Mouse (Mus musculus): Measurements from ENCODE around the gene Hsd17b3.

DNA sequence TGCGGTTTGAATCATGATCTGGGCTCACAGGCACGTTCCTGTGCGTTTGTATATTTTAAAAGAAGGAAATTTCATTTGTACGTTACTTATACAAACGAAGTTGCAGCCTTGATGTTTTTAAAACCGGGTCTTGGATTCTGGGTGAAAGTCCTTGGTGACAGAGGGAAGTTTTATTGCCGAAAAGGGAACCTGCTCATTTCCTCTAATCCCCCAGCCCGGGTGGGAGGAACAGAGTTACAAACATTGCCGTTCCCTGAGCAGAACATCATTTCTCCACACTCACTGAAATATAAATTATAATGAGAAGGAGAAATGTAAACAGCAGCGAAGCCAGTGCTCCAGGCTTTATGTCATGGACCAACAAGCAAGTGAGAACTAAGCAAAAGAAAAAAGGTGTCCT is 49.1 kb downstream of the Hsd17b3 start:
- TF ChIP-seq CTCF (IDR thresholded peaks at IDR 0.05) (no peak), EP300 (IDR thresholded peaks at IDR 0.05) (no peak)

Measured in lung, postnatal 0 days (tissue).